Mouse (Mus musculus) forelimb bud, embryonic 11.5 days (tissue): ENCODE measurements around the gene Col27a1.
A peak's percentile ranks its signal among the peaks of the same experiment; 100 is the strongest.

Source experiments
- DNase-seq: peaks from one replicate; pipeline ENCODE4 v3.0.0-alpha.2; 2012; ENCODE audit warnings: low read depth, low spot score

Col27a1 gene

DNA sequence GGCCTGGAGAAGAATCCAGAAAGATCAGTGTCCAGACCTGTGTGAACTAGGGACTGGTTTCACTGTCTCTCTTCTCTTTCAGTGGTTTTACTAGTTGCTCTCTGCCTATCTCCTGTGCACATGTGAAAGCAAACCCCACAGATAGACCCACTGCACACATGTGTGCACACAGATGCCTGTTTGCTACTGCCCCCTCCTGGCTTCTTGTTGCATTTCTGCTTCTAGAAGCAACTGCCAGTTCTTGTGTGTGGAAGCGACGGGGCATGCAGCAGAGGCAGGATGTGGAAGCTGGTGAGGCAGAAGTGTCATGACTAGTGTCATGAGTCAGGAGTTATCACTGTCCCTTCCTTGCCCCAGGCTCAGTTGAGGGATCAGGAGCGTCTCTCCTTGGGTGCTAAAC, 158.1 kb downstream of the Col27a1 start:
- DNase-seq, result peak; percentile 24

DNA sequence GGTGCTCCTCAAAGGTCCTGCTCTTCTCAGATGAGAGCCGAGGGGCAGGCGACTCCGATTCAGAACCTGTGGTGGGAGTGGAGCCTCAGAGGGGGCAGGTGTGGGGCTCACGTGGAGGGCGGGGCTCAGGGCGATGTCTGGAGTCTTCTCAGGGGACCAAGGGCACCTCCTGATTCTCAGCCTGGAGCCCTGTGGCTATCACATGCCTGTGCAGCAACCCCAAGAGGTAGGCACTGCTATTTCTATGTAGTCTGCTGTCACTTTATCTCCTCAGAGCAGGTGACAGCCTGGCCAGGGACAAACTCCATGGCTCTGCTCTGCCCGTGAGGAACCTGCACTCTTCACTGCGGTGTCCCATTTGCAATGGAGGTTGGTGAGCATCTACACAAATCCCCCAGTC, 159.6 kb downstream of the Col27a1 start:
- DNase-seq, result no peak

DNA sequence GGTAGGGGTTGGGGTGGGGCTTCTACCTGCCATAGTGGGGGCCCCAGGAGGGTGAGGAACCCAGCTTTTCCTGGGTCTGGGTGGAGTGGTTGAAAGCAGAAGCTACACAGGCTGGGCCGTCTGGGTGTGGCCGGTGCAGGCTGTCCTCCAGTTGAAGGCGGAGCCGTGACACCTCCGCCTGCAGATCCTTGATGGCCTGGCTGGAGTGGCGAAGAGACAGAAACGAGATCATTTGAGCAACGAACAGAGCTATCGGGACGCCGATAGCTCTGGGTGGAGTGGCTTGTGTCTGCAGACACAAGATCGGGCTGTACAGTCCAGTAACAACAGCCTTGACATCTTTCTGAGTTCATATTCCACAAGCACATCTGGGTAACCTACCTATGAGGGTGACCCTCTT, 160.5 kb downstream of the Col27a1 start:
- no peak for DNase-seq

DNA sequence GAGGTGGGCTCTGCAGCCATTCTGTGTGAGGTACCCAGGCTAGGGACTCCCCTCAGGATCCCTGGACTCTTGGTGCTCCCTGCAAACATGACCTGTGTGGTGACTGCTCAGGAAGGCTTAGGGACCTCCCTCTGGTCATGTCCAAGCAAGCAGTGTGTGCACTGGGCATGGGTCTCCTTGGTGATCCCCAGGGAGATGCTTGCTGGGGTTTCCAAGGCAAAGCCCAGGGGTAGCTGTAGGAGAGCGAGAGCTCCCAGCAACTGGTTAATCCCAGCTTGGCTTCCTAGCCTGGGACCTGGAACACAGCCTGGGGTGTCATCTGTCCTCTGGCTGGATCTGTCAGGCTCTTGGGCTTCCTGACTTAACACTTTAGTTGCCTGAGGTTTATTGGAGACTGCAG, 161.6 kb downstream of the Col27a1 start:
- DNase-seq, result no peak

DNA sequence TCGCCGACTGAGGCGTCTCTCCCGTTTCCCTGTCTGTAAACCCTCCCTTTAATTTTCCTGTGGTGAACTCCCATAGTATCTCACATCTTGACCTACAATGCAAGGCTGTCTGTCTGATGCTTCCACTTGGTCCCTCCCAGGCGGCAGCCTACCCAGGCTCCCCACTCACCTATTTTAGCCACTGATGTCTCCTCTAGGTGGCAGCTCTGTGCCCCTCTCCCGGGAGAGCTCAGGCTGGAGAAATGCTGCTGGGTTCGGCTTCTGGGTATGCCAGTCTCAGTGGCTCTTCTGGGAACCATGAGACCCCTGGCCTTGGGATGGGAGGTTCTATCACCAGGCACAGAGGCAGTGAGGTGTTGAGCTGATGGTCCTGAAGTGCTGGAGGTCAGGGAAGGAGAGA, 163.7 kb downstream of the Col27a1 start:
- no peak for DNase-seq

DNA sequence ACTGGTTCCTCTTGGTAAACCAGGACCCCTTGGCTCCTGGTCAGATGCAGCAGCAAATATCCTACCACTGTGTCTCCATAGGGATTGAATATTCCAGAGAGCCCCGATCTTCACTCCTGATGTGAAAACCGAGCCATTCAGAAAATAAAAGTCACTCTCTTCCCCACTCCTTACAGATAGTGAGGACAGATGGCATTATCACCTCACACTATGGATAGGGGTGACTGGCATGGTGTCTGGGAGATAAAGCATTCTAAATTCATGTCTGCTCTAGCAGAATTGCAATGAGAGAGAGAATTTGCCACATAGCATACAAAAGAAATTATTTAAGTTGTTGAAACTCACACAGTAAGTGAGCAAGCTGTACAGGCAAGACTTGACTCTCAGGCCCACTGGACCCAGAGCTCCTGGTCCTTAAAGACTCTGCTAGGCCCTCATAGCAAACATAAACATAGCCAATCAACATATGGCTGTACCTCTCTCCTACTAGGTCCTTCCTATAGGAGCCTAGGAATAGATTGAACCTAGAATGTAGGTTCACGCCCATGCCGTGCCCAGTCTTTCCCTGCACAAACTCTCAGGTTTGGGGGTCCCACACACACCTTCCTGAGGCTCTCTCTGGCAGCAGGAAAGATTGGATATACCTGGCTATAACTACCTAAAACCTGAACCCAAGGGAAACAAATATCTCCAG, 169.0 kb downstream of the Col27a1 start:
- no peak for DNase-seq

DNA sequence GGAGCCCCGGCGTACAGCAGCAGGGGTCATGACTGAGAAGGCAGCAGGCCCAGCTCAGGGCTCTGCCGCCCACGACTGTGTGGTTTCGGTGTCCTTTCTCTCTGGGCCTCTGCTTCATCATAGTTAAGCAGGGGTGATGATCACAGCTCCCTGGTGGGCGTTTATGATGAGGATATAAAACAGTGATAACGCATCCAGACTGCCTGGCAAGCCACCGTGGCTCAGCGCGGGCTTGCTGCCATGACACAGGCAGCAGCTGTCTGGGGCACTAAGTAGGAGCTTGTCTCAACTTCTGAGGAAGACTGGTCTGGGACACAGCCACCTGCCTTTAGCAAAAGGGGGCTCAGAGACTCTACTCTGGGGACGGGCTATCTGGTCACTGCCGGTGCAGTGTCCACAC, 169.7 kb downstream of the Col27a1 start:
- no peak for DNase-seq

DNA sequence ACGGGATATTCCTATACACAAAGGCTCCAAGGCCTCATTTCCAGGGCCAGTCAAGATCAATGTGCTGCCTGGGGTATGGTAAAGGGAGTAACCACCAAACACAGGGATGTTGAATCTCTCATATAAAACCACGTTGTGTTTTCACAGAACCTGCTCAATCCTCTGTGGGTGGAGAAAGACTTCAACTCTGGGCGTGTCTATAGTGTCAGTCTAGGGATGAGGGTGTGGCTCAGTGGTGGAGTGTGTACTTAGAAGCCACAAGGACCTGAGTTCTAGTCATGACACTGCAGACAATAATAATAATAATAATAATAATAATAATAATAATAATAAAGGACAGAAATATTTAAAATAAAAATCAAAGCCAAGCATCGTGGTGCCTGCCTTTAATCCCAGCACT, 170.5 kb downstream of the Col27a1 start:
- DNase-seq, result no peak
